Mouse (Mus musculus) testis, adult 2 months (tissue): Measurements from ENCODE around the gene Zfp652.

Experiments used
- CTCF ChIP-seq: fragments of 200-500 bp; IDR thresholded peaks from 2 replicates; pipeline ENCODE4 v1.5.1; 2012; ENCODE audit warnings: low read depth, mild to moderate bottlenecking, inconsistent platforms, low read length, moderate library complexity; ENCODE audit not compliant: control insufficient read depth, insufficient read depth, insufficient replicate concordance
- POLR2A ChIP-seq: fragments of 200-500 bp; IDR thresholded peaks from 2 replicates; pipeline ENCODE4 v1.6.1; 2012; ENCODE audit warnings: low read depth, mild to moderate bottlenecking, inconsistent platforms, low read length, moderate library complexity; ENCODE audit not compliant: control insufficient read depth

DNA sequence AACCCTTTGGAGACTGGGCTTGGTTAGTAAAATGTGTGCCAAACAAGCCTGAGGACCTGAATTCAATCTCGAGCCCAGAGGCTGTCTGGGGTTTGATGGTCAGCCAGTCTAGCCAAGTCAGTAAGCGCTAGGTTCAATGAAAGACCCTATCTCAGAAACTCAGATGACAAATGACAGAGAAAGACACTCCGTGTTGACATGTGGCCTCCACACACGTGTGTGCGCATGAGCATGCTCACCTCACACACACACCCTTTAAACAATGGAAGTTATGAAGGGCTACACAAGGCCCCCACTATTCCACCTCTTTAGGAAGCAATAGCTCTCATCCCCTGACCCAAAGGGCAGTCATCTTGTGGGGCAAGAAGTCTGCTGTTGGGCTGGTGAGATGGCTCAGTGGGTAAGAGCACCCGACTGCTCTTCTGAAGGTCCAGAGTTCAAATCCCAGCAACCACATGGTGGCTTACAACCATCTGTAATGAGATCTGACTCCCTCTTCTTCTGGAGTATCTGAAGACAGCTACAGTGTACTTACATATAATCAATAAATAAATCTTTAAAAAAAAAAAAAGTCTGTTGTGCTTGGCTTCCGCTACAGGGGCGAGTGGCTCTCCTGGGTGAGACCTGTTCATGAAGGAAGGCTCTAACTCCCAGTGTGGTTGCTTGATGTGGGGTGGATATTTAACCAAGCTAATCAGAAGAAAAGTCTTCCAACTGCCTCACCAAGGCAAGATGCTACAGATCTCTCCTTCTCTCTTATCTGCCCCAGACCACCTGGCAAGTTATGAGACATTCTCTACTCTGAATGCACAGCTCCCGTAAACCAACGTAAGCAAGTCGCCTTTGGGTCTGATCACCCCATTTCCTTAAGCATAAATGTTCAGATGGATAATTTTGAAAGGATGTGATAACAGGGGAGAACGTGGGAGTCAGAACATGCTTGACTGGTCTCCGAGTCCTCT lies 11.4 kb upstream of the Zfp652 start:
- TF ChIP-seq CTCF: no peak
- no peak for TF ChIP-seq POLR2A
